Mouse (Mus musculus): Measurements from ENCODE around the gene Actn3. TPM values are rescaled to one million over a fixed set of nuclear protein-coding genes. Genes with fewer than 3 reads are reported as not detected.
A peak's percentile ranks its signal among the peaks of the same experiment; 100 is the strongest.
"Not testable (repeated sequence)": the region's sequence is repeated elsewhere in the genome, so short reads cannot be mapped to it uniquely, and the experiment has no call there.

The Actn3 gene
- total RNA-seq (2022), result 1 to 10 TPM in 1 of 4 experiments, under 1 TPM in 3; 0.46 to 1.5 (median 0.75) TPM

GRCm38 (mm10) chr19:4877785-4878184, at the start of gene Actn3:
Gene Actn3 (minus strand): TSS chr19:4877909.
- DNase-seq, result no peak

GRCm38 (mm10) chr19:4925121-4925860, 47.6 kb upstream of the Actn3 start:
- DNase-seq, result no peak

GRCm38 (mm10) chr19:4919652-4920051, 41.9 kb upstream of the Actn3 start:
- DNase-seq, result peak; percentile 59

GRCm38 (mm10) chr19:4916827-4917226, 39.1 kb upstream of the Actn3 start:
- DNase-seq, result no peak

- peak; percentile 56 for DNase-seq
These were observed 38.4 kb upstream of the Actn3 start for GRCm38 (mm10) chr19:4915924-4916603.

GRCm38 (mm10) chr19:4909376-4909775, 31.7 kb upstream of the Actn3 start:
- no peak for DNase-seq

GRCm38 (mm10) chr19:4908107-4908506, 30.4 kb upstream of the Actn3 start:
- no peak for DNase-seq

- peak; percentile 55 for DNase-seq
These were observed 28.5 kb upstream of the Actn3 start, which contains the start of gene Bbs1 for GRCm38 (mm10) chr19:4905979-4906794. Gene Bbs1 (minus strand): TSS chr19:4906628.

- DNase-seq, result no peak
These were observed 22.2 kb upstream of the Actn3 start for GRCm38 (mm10) chr19:4899888-4900287.

- no peak for DNase-seq
These were observed 21.3 kb upstream of the Actn3 start for GRCm38 (mm10) chr19:4898972-4899371.

- DNase-seq, result no peak
These were observed 19.2 kb upstream of the Actn3 start for GRCm38 (mm10) chr19:4896780-4897520.

- no peak for DNase-seq
These were observed 14.1 kb upstream of the Actn3 start for GRCm38 (mm10) chr19:4891798-4892197.

GRCm38 (mm10) chr19:4889791-4890190, 12.1 kb upstream of the Actn3 start:
- no peak for DNase-seq

- DNase-seq, result no peak
These were observed 6.3 kb upstream of the Actn3 start for GRCm38 (mm10) chr19:4883961-4884360.

GRCm38 (mm10) chr19:4879324-4879703, 1.6 kb upstream of the Actn3 start:
- no peak for DNase-seq

- peak; percentile 94 for DNase-seq
These were observed 955 bp upstream of the Actn3 start, which contains the start of gene Zdhhc24 for GRCm38 (mm10) chr19:4878405-4879323. Gene Zdhhc24 (plus strand): TSS chr19:4878668.

GRCm38 (mm10) chr19:4876755-4877154, 954 bp downstream of the Actn3 start:
- no peak for DNase-seq

GRCm38 (mm10) chr19:4876241-4876640, 1.5 kb downstream of the Actn3 start:
- DNase-seq, result no peak

GRCm38 (mm10) chr19:4874613-4875012, 3.1 kb downstream of the Actn3 start:
- DNase-seq, result not testable (repeated sequence)

- DNase-seq, result no peak
These were observed 12.6 kb downstream of the Actn3 start for GRCm38 (mm10) chr19:4865147-4865546.

GRCm38 (mm10) chr19:4863048-4863447, 14.7 kb downstream of the Actn3 start:
- DNase-seq, result no peak

Data from adrenal gland, adult 8-10 months (tissue).